Mouse (Mus musculus) heart, postnatal 0 days (tissue): ENCODE data around the gene Ccdc102a.

Experiments used
- CTCF ChIP-seq: IDR thresholded peaks from 2 replicates; pipeline ENCODE4 v1.5.1; 2016; ENCODE audit warnings: antibody characterized with exemption, control low read depth, low read depth
- EP300 ChIP-seq: IDR thresholded peaks from 2 replicates; pipeline ENCODE4 v1.6.1; 2016; ENCODE audit warnings: antibody characterized with exemption, low read depth

DNA sequence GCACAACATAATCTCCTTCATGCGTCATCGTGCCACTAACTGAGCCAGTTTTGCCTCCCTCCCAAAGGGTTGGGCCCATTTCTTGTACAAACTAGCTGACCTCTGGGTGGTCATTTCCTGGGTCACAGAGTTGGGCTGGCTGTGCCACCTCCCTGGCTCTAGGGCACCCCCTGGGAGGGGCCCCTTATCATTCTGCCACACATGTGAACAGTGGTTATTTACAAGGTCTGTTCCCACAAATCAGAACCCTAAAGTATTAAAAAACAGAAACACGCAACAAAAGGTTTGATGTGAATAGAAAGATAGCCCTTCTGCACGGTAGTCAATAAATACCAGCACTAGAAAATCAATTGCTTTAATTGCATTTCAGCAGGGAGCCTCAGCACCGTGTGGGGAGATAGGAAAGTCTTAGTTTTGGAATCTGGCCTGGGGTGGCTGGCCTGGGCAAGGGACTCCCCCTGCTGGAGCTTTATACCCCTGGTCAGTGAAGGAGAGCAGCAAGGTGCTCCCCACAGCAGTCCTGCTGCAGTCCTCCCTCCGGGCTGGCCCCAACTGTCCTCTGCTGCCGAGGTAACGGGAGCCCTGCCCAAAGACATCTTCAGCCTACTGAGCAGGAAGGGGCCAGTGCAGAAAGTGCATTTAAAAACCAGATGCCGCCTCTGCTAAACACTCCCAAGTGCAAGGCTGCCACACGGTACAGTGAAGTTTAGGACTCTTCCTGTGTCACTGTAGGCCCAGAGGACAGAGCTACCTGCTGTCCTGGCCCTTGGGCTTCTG is 53.8 kb downstream of the Ccdc102a start:
- peak; percentile 11; the same call in 1 of the 2 replicates for TF ChIP-seq CTCF
- TF ChIP-seq EP300: no peak
